In genomic region chr16:39699201-39699600, GRCm38 (mm10) we compare ENCODE assay signal across 26 mouse cellular contexts.
DNase-seq lines count a peak whose midpoint lies in the region; ATAC-seq and TF ChIP-seq lines count a peak whose summit lies in the region.
"Had no signal": no experiment of that assay in that cellular context is flagged by ENCODE, and none has a peak within 500 bp of the region (broad histone marks: within the 10 kb centered on the region; RNA-seq: fewer than 3 reads in every experiment).

No protein-coding gene starts in this region.

- intact Hi-C loops in left cerebral cortex, adult 2 months (cut with DNase I), result no loop called here

- ATAC-seq in frontal cortex, adult (ENCODE audit: low TSS enrichment), result peak; percentile 91
- ATAC-seq: activated CD4-positive, CD25-positive, alpha-beta regulatory T cell, adult 4 months; CD4-positive, CD25-positive, alpha-beta regulatory T cell, adult 4 months; forebrain, embryonic 14.5 days; forebrain, embryonic 16.5 days; Patski had no signal

- H3K27ac ChIP-seq in left cerebral cortex, adult 2 months, result peak overlapping the region; percentile 69
- H3K27ac ChIP-seq: embryonic facial prominence, embryonic 13.5 days; embryonic facial prominence, embryonic 15.5 days; forebrain, embryonic 10.5 days; forebrain, embryonic 12.5 days had no signal

- no peak for DNase-seq in frontal cortex, postnatal 36 days (ENCODE audit: low spot score in 2 of 2)
- no peak for DNase-seq in left cerebral cortex, adult 2 months (ENCODE audit: extremely low spot score in 1 of 2, low spot score in 2 of 2)
- DNase-seq in left cerebral cortex, adult 11 months (ENCODE audit: low spot score), result no peak
- peak; percentile 35 for DNase-seq in brain, adult 2 months (ENCODE audit: low read depth, low spot score)
- DNase-seq: adrenal gland, adult 8-10 months; adrenal gland, postnatal 14 days; adrenal gland, postnatal 36 days; B cell, adult 2 months; cerebellum, adult 11 months; cerebellum, adult 18-20 months; cerebellum, adult 8-10 months; cerebellum, adult 9-11 months; cerebellum, postnatal 14 days; cerebellum, postnatal 36 days; embryo, embryonic 11 days had no signal

- no peak for TF ChIP-seq CTCF in left cerebral cortex, adult 2 months (IDR thresholded peaks at IDR 0.05)

- H3K4me3 ChIP-seq in left cerebral cortex, adult 2 months, result no peak overlapping the region
- H3K4me3 ChIP-seq: embryonic facial prominence, embryonic 13.5 days; embryonic facial prominence, embryonic 15.5 days; erythroblast, embryonic 14.5 days; forebrain, embryonic 10.5 days; forebrain, embryonic 12.5 days had no signal
